Mouse (Mus musculus): ENCODE data around the gene Cfap70.

The Cfap70 gene

DNA sequence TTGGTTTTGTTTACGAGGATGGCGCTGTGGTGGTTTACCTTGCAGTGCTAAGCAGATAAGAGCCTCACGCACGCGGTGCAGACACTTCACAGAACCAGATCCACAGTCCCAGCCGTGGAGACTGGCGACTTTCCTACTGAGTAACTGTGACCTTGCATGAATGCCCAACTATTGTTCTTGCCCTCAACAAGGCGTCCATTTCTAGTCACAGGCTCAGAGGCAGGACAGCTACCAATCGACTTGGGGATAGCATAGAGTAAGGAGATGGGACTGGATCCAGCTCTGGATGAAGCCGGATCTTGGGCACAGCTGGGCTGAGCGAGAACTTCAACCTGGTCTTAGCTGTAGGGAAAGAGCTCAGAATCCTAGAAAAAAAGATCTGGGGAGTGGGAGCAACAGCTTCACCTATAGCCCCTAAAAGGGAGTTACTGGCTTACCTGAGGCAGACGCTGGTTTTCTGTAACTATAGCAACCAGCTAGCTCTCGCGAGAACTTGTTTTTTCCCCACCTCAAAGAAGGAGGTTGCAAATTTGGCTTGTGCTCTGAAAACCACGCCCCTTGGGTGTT is at the start of gene Cfap70:
Cfap70 (minus strand) TSS at position 462 of the 567 bp plus-strand sequence.
- in situ Hi-C loops (cut with MboI, MseI), result no loop called here

DNA sequence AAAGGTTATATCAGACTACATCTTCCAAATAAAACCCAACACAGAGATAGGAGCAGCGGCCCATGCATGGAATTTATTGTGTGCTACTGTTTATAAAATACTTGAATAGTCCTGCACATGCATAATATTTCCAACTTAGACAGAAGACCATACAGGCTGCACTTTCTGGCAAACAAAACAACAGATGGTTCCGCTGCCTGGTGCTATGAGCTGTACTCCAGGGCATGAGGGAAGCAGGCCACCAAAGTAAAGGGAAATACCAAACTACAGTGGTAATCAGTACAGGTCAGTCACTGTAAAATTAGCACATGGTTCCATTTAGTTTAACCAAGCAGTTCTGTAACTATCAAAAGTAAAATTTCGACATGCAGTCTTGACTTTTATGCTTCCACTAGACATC is 48.0 kb upstream of the Cfap70 start:
- in situ Hi-C loops (cut with MboI, MseI), result no loop called here

DNA sequence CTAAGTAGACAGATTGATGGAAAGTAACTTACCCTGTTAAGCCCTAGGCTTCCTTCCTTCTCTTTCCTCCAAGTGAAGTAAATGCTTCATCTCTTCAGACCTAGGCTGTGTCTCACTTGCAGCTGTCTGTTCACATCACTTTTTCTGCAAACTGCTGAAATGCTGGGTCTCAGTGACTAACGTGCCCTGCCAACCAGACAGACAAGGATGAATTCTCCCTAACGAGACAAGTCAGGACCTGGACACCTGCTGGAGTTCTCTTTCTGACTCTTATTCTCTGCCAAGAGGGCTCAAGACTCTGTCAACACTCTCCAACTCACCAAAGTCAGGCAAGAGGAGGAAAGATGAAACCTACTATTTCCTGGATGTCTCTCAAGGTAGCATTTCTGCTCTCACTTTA is 44.6 kb upstream of the Cfap70 start, which contains the start of gene Mss51:
Mss51 (minus strand) TSS at position 299 of the 400 bp plus-strand sequence.
- in situ Hi-C loops (cut with MboI, MseI), result no loop called here

DNA sequence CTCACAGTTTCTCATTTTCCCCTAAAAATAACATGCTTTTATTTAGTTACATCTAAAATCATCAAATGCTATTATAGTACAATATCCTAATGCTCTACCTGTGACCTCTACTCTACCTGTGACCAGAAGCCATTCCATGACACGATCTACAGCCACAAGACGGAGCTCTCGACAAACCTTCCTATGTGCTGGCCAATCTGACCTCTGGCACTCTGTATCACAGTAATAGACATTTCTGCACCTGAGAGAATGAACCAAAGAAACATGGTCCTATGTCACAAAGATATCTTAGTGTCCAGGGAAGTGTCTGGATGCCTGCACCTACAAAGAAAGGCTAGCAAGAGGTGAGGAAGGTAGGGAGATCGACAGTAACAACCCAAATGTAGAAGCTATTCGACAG is 34.0 kb upstream of the Cfap70 start:
- in situ Hi-C loops (cut with MboI, MseI), result no loop called here

DNA sequence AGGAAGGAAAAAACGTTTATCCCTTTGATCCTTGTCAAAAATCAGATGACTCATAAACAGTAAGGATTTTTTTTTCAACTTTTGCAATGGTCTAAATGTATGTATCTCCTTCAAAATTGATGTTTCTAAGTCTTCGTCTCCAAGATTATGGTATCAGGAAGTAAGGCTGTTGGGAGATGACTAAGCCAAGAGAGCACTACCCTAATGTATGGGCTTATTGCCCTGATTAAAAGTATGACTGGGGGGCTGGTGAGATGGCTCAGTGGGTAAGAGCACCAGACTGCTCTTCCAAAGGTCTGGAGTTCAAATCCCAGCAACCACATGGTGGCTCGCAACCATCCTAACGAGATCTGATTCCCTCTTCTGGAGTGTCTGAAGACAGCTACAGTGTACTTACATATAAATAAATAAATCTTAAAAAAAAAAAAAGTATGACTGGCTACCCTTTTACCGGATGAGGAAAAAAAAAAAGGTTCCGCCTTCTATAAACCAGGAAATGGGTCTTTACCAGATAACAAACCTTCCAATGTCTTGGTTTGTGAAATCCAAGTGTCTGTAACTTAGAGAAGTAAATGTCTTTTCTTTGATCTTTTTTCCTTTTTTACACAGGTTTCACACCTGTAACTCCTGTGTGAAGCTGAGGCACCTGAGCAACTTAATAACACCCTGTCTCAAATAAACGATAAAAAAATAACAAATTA is 30.2 kb upstream of the Cfap70 start:
- in situ Hi-C loops (cut with MboI, MseI), result no loop called here

DNA sequence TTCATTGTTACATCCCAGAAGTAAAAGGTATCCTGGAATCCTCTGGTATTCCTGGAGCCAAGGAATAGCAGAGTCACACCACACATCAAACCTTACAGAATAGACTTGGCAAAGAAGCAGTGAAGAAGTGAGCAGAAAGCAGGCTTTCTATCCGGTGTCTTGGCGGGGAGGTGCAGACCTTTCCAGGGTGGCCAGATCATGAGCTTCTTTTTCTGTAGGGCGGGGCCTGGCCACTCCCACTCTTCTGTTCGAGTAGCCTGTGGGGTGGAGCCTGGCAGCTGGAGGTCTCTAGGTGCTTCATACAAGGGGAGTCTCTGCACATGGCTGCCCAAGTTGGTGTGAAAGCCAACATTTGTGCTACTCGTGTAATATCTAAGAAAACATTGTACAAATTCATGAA is 29.2 kb upstream of the Cfap70 start:
- in situ Hi-C loops (cut with MboI, MseI), result no loop called here

DNA sequence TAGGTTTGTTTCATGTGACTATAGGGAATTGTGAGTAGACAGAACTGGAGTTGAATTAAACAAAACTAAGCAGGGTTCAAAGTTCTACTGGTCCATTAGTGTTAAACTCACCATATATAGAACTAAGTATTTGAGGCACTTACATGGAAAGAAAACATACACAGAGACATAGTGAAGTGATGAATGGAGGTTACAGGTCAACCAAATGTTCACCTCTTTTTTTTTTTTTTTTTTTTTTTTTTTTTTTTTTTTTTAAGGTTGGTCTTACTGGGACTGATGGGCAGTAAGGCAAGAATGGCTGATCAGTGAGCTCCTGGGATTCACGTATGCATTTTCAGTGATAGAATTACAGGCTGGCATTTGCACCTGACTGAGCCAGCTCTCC is 28.2 kb upstream of the Cfap70 start:
- in situ Hi-C loops (cut with MboI, MseI), result no loop called here

DNA sequence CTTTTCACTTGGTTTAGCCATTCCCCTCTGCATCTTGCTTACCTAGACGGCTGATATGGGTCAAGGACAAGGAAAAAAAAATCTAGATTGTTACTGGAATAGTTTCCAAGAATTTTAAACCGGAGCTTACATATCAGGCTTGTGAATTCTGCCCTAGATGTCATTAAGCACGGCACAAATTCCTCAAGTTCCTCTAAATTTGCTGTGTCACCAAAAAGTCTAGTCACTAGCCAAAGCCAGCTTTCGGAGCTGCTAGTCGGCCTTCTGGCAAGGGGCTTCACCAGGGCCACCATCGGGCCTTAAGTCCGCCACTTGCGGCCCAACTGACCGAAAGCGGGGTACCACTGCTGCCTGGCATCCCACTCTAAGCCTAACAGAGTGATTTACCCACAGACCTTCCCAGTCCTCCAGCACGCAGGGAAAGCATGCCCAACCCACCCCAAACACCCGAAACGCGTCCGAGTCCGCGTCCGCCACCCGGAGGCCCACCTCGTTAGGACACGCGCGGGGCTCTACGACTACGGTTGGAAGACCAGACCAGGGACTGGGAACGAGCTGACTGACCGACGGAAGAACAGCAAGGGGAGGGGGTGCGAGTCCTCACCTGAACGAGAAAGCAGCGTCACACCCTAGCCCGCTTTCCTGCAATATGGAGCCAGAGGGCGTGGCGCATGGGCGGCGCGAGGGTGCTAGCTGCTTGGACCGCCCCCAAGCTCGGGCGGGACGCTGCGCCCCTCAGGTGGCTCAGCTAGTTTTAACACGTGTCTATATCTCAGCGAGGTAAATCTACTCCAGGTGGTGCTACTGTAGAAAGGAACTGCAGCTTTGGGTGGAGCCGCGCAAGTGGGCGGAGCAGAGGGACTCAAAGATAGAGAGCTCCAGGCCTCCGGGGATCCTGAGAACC is 27.5 kb upstream of the Cfap70 start, which contains the start of gene Anxa7:
Anxa7 (minus strand) TSS at position 843 of the 904 bp plus-strand sequence.
- in situ Hi-C loops (cut with MboI, MseI), result no loop called here

DNA sequence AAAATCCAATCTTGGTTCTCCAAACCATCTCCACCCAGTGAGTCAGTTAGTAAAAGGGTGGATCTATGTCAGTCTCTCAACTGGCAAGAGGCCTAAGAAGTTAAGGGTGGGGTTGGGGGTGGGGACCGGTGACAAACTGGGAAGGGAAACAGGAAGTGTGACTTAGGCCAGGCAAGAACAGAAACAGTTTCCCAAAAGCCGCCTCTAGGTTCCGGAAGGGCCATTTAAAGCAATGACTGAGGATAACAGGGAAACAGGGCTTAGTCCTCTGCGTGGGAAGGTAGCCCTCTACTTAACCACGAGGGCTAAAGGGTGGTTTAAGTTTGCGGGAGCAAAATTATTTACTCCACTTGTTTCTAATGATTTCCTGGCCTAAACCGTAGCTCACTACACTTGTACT is 26.8 kb upstream of the Cfap70 start:
- in situ Hi-C loops (cut with MboI, MseI), result no loop called here

DNA sequence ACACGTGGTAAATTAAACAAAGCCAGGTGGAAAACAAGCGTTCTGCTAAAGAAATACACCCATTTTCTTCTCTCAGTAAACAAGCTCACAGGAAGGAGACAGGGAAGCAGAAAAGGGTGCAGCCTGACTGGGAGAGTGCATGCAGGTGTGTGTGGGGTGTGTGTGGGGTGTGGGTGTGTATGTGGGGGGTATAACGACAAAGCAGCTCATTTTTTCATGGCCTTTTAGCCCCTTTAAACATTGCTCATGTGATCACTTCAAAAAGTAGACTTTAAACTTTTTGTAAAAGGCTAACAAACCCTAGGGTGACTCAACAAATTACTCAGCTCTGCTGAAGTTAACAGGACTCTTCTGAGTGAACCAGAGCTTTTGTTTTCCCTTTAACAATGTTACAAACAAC is 26.4 kb upstream of the Cfap70 start:
- in situ Hi-C loops (cut with MboI, MseI), result no loop called here

DNA sequence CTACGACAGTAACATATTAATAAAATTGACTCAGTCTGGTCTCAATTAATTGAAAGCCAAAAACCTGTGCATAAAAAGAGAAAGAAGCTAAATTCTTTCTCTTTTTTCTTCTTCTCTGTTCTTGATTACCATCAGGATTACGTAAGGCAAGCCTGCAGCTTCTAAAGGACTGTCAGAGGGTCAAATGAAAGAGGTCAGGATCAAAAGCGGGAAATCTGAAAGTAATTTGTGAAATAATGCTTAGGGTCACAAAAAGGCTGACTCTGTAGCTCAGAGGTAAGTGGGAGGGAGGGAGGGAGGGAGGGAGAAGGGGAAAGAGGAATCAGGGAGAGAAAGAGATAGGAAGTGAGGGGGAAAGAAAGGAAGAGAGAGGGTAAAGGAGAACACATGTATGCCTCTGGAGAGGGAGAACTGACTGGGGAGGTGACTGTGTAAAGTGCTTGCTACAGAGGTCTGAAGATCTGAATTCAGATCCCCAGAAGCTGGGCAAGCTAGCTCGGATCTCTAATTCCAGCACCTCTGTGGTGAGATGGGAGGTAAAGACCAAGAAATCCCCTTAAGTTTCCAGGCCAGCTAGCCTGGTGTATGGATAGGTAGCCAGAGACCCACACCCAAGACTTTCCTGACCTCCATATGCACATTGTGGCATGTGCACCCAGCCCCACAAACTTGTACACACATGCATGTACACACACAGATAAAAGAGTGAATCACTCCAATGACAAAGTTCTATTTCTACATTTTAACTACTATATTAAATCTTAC is 25.4 kb upstream of the Cfap70 start:
- in situ Hi-C loops (cut with MboI, MseI), result no loop called here

DNA sequence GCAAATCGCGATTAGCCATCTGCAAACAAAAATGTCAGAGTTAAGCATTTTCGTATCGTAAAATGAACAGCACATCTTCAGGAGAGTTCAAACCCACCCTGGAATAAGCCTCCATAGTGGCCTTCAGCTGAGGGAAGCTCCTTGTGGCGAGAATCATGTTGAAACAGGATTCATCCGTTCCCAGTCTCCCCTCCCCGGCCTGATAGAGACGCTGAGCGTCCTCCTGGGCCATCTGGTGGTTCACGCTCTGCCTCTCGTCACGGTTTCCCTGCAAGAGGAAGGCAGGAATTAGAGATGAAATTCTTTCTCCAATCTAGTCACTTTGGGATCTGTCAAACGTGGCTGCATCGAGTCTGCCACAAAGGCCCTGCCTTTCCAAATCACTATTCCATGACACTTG is 8.2 kb upstream of the Cfap70 start:
- in situ Hi-C loops (cut with MboI, MseI), result no loop called here

DNA sequence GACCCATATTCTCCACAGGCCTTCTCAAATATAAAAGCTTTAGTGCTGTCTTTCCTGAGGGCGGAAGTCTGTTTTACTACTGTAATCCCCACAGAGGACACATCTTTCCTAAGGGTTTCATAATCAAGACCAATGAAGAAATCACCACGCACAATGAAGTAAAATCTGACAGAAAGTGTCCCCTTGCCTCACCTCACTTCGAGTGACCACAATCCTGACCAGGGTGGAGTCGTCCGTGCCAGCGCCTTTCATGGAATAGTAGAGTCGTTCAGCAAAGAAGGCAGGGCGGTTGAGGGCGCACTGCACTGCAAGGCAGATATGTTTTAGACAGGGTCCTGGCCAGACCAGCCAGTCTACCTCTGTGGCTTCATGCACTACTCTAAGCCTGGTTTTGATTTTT is 6.4 kb upstream of the Cfap70 start:
- in situ Hi-C loops (cut with MboI, MseI), result no loop called here

DNA sequence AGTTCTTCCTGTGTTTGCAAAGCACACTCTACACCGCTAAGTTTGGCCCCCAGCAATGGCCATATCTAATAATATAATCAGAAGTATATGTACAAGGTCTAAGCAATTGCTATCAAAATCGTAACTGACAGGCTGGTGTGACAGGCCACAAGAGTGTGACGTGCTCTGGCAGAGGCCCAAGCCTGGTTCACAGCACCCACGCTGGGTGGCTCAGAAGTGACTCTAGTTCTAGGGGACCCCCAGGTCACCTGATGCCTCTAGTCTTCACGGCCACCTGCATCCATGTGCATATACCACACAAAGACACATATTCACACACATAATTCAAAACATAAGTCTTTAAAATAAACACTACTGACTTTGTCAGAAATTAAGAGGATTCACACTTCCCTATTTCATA is 903 bp upstream of the Cfap70 start:
- in situ Hi-C loops (cut with MboI, MseI), result no loop called here

DNA sequence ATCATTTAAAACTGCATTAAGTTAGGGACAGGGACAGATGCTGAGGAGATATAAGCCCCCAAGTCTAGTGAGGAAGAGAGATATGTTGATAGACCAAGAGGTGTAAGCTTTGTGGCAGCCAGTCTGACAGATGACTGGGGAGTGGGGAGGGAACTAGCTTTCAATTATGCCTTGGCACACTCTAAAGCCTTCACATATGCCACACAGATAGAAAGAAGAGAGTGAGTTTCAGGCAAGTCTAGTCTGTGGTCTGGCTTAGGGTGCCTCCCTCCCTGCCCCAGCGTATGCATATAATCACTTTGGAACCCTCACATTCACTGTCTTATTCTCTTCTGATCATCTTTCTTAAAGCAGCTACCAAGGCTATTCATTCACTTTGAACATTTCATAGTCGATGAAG is 724 bp downstream of the Cfap70 start:
- in situ Hi-C loops (cut with MboI, MseI), result no loop called here

DNA sequence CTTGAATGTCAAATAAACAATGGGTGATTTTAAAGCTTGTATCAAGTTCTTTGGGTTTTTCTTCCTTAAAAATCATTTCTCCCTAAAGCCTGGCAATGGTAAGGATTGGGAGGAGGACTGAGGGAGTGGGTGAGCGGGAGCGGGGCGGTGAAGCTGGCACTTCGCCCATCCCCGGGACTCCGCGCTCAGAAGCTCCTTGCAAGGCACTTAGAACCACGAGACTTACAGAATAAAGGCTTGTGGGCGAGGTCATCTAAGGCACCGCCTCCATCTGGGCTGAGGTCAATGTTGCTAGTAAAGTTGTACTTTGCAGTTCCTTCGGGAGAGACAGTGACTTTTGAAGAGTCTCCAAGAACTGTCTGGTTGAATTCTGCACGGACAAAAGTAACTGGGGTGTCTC is 4.8 kb downstream of the Cfap70 start:
- in situ Hi-C loops (cut with MboI, MseI), result no loop called here

DNA sequence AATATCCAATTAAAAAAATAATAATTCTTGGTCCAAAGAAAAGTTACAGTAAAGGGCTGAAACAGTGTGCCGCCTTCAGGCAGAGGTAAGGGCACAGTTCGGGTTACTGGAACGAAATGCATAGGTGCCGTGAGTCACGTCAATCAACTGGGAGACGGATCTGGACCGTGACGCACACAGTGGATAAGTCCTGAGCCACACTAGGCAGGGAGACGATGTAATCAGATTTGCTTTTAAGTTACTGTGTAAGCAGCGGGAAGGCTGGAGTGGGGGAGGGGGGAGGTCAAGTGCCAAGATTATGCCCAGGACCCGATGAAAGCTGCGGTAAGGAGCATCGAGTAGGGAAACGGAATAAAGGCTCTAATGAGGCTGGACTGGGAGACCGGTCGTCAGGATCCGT is 9.8 kb downstream of the Cfap70 start:
- in situ Hi-C loops (cut with MboI, MseI), result no loop called here

DNA sequence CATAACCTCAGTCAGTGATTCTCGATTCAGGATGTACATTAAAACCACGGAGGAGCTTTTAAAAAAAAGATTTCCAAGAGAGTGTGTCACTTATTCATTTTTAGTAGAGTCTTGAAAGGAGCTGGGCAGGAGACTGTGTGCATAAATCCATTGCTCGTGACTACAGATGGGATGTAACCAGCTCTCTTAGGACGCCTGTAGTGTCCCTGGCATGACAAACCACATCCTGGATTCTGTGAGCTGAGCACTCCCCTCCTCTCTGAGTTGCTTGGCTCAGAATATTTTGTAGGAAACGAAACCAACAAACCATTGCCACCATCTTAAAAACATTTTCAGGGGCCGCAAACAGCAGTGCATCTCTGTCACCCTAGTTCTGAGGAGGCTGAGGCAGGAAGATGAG is 15.1 kb downstream of the Cfap70 start:
- in situ Hi-C loops (cut with MboI, MseI), result no loop called here

DNA sequence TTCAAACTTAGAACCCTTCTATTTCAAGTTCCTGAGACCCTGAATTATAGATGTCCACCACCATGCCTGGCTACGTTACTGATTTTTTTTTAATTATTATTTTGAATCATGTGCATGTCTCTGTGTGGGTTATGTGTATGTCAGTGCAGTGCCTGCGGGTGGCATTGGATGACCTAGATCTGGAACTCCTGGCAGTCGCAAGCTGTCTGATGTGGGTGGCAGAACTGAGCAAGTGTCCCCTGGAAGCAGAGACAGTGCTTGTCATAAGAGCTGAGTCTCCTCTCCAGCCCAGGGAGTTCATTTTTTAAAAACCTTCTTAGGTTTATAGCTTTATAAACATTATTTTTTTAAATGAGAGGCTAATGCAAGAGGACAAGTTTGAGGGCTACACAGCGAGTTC is 19.6 kb downstream of the Cfap70 start:
- in situ Hi-C loops (cut with MboI, MseI), result no loop called here

DNA sequence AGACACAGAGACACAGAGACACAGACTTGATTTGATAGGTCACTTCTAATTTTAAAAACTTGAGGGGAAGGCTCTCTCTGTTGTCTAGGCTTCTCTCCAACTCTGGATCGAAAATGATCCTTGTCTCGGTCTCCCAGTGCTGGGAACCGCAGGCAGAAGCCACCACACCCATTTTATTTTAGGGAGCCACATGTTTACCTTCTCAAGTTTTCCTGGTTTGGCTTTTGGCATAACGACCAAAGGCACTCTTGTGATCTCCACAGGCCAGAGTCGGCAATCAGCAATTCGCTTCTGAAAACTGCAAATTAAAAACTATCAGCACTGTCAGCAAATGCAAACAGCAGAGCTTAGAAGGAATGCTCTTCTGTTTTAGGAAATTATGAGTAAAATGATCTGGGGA is 20.3 kb downstream of the Cfap70 start:
- in situ Hi-C loops (cut with MboI, MseI), result no loop called here

DNA sequence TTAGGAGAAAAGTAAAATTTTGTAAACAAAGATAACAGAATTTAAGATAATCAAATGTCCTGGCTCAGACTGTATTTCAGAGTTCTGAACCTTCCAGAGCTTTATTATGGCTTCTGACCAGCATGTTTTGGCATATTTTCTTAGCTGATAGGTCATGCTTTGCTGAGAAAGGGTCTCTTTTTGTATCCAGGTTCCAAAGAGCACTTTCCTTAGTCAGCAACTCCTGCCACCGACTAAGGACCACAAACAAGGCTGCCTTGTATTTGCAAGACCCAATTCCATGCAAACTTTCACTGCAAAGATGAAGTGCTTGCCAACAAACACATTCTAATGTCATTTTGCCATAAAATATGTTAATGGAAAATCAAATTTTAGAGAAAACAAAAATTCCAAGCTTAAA is 22.2 kb downstream of the Cfap70 start:
- in situ Hi-C loops (cut with MboI, MseI), result no loop called here

DNA sequence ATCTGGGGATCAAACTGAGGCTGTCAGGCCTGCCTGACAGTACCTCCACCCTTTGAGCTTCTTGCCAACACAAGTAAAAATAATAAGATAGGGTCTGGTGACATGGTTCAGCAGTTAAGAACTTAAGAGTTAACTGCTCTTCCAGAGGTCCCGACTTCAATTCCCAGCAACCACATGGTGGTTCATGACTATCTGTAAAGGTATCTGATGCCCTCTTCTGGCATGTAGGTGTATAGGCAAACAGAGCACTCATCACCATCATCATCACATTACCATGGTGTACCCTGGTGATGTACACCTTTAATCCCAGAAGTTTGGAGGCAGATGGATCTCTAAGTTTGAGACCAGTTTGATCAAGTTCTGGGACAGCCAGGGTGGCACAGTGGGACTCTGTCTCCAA is 23.4 kb downstream of the Cfap70 start:
- in situ Hi-C loops (cut with MboI, MseI), result no loop called here

Data from regulatory T cell (primary cell).